Mouse (Mus musculus) erythroblast, embryonic 14.5 days (primary cell): ENCODE results near the gene Accs.

Experiments used
- GATA1 ChIP-seq: IDR thresholded peaks from 2 replicates; pipeline ENCODE4 v1.6.1; 2012; ENCODE audit warnings: low read length, inconsistent platforms, mixed read lengths
- TAL1 ChIP-seq: IDR thresholded peaks from 3 replicates; pipeline ENCODE4 v1.6.1; 2012; ENCODE audit warnings: low read length, inconsistent platforms, mixed read lengths

- no peak for TF ChIP-seq GATA1
- TF ChIP-seq TAL1: no peak
These were observed 27.3 kb upstream of the Accs start for GRCm38 (mm10) chr2:93877005-93877404.
